Mouse (Mus musculus) brain, embryonic 14.5 days (tissue): ENCODE results near the gene Ppp1r21.

Source experiments
- CTCF ChIP-seq: fragments of 200-500 bp; IDR thresholded peaks from 2 replicates; pipeline ENCODE4 v1.5.1; 2012; ENCODE audit warnings: inconsistent platforms, mild to moderate bottlenecking, moderate library complexity, borderline replicate concordance; ENCODE audit not compliant: insufficient read depth, insufficient read length; ENCODE audit errors: extremely low read depth
- POLR2A ChIP-seq: fragments of 200-500 bp; IDR thresholded peaks from 2 replicates; pipeline ENCODE4 v1.6.1; 2012; ENCODE audit warnings: mild to moderate bottlenecking, inconsistent platforms, borderline replicate concordance; ENCODE audit not compliant: poor library complexity, insufficient read depth, insufficient read length, severe bottlenecking; ENCODE audit errors: extremely low read depth

DNA sequence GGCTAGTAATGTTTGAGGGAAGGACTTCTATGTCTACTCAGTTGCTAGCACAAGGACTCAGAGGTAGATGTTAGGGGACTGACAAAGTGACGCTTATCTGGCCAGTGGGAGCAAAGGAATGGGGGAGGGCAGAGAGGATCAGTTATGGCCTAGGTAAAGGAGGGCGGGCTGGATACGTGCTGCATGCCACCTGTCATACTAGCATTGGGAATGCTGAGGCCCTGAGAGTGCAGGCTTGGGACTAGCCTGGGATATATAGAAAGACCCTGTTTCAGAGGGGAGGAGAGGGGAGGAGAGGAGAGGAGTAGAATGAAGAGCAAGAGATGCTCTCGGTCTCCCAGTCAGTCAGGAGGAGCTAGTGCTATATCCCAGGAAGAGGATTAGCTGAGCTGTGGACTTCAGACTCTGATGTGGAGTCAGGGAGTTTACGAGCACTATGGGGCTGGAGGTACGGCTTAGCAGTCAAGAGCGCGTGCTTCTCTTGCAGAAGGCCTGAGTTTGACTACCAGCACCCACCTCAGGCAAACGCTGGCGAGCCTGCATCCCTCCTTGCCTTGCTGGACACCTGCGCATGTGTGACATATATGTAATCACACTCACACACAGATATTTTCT, 23.7 kb downstream of the Ppp1r21 start:
- TF ChIP-seq CTCF (no peak), POLR2A (no peak)
